Mouse (Mus musculus) ES-E14 (cell line): ENCODE measurements around the gene AI481877. TPM values are rescaled to one million over a fixed set of nuclear protein-coding genes. Genes with fewer than 3 reads are reported as not detected.

Experiments
- DNase-seq: peaks from one replicate; pipeline ENCODE4 v3.0.0-alpha.2; 2013; ENCODE audit warnings: low read depth, low spot score
- H3K27ac ChIP-seq: 2 replicates; pipeline ENCODE4 v1.5.1; 2012; ENCODE audit warnings: low read depth, mild to moderate bottlenecking, low read length, moderate library complexity, mixed read lengths; ENCODE audit not compliant: poor library complexity, insufficient read depth, severe bottlenecking
- H3K36me3 ChIP-seq: 2 replicates; pipeline ENCODE4 v1.6.1; 2012; ENCODE audit warnings: mild to moderate bottlenecking, low read length, moderate library complexity, mixed read lengths; ENCODE audit not compliant: control insufficient read depth, poor library complexity, insufficient read depth, severe bottlenecking
- H3K4me1 ChIP-seq, 2 experiments: fragments of 150-350 bp in 1 of 2; sonication (generic) in 1 of 2; 2 replicates each; pipeline ENCODE4 v1.6.1; 2012; ENCODE audit warnings: low read length in 2 of 2, mild to moderate bottlenecking in 1 of 2, mixed read lengths in 1 of 2; ENCODE audit not compliant: control insufficient read depth in 2 of 2, insufficient read depth in 2 of 2, poor library complexity in 1 of 2
- H3K4me3 ChIP-seq, 2 experiments: fragments of 150-350 bp in 1 of 2; sonication (generic) in 1 of 2; 2 replicates each; pipeline ENCODE4 v1.5.1; 2012; ENCODE audit warnings: low read length in 2 of 2, low read depth in 1 of 2, mild to moderate bottlenecking in 1 of 2, mixed read lengths in 1 of 2; ENCODE audit not compliant: insufficient read depth in 1 of 2, poor library complexity in 1 of 2, severe bottlenecking in 1 of 2
- H3K9ac ChIP-seq: 2 replicates; pipeline ENCODE4 v1.6.1; 2012; ENCODE audit warnings: low read depth, mild to moderate bottlenecking, low read length, mixed read lengths; ENCODE audit not compliant: poor library complexity, insufficient read depth, severe bottlenecking
- H3K9me3 ChIP-seq: fragments of 150-350 bp; sonication (generic); 2 replicates; pipeline ENCODE4 v1.6.1; 2012; ENCODE audit warnings: low read depth, mild to moderate bottlenecking, low read length; ENCODE audit not compliant: control insufficient read depth, insufficient read depth
- CHD2 ChIP-seq: IDR thresholded peaks from 2 replicates; pipeline ENCODE4 v1.6.1; 2014; ENCODE audit warnings: mild to moderate bottlenecking, low read depth, low read length, inconsistent platforms
- HCFC1 ChIP-seq: IDR thresholded peaks from 2 replicates; pipeline ENCODE4 v1.6.1; 2012; ENCODE audit warnings: low read length, inconsistent platforms, borderline replicate concordance; ENCODE audit not compliant: insufficient read depth
- MAFK ChIP-seq: IDR thresholded peaks from 2 replicates; pipeline ENCODE4 v1.6.1; 2014; ENCODE audit warnings: mild to moderate bottlenecking, low read depth, low read length, inconsistent platforms; ENCODE audit not compliant: insufficient read depth
- ZC3H11A ChIP-seq: IDR thresholded peaks from 2 replicates; pipeline ENCODE4 v1.6.1; 2012; ENCODE audit warnings: low read depth, mild to moderate bottlenecking, inconsistent platforms, low read length, borderline replicate concordance
- ZNF384 ChIP-seq: IDR thresholded peaks from 2 replicates; pipeline ENCODE4 v1.6.1; 2012; ENCODE audit warnings: low read depth, low read length, inconsistent platforms
- in situ Hi-C, 2 experiments: fragments of 600-800 bp; cut with MboI; formaldehyde crosslinking; loops; one replicate each; pipeline ENCODE4 v1.15.1; 2025; ENCODE audit warnings: low sequenced_read_pairs in 2 of 2, inconsistent platforms in 1 of 2; ENCODE audit not compliant: unreplicated experiment in 2 of 2
- total RNA-seq: library from RNA; depleted of rRNA; stranded (reverse); fragments of 300-350 nt; gene quantifications from 2 replicates; pipeline ENCODE4 v1.2.3, GENCODE M21; 2012

AI481877 gene
- total RNA-seq, 1 experiment, result 0.98 TPM

DNA sequence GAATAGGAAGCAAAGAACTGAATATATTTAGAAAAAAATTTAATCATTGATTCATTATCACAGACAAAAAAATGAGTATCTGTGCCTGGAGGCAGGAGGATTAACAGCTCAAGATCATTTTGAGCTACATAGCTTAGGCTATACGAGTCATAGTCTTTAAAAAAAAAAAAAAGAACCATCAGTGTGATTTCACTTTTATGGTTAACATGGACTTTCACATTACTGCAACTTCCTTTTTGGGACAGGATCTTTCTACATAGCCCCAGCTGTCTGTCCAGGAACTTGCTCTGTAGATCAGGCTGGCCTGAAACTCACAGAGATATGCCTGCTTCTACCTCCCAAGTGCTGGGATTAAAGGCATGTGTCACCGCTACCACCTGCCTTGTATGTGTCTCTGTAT lies 55.4 kb downstream of the AI481877 start:
- H3K27ac ChIP-seq, result no peak overlapping the region
- DNase-seq, result no peak
- no peak overlapping the region for H3K9ac ChIP-seq
- no peak for TF ChIP-seq HCFC1
- no peak for TF ChIP-seq CHD2
- TF ChIP-seq MAFK, result no peak
- no peak for TF ChIP-seq ZNF384
- TF ChIP-seq ZC3H11A, result no peak
- no peaks in the 10 kb centered on the region for H3K9me3 ChIP-seq
- in situ Hi-C loops, result loop anchor here (25.0 kb wide), 2 partner anchors 254 to 479 kb away; no protein-coding TSS in a partner anchor
- H3K4me1 ChIP-seq, result no peaks in the 10 kb centered on the region
- no peak overlapping the region for H3K4me3 ChIP-seq
- H3K36me3 ChIP-seq, result no peaks in the 10 kb centered on the region

DNA sequence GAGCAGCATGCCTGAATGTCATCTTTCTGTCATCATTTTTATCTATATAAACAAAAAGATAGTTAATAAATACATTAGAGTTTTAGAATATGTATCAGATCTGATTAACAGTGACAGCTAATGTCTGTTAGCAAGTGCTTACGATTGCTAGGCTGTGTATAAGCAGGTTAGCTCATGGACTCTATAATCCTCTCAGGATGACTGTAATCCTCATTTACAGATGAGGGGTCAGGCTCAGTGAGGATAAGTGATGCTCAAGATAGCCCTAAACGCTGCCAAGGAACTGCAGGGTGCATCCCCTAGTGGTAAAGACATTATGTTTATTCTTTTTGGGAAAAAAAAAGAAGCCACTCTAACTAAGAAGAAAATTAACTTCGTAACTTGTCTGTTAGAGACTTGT lies 69.5 kb downstream of the AI481877 start:
- no peak for DNase-seq
- Histone ChIP-seq H3K4me1 (no peaks in the 10 kb centered on the region), H3K9me3 (no peaks in the 10 kb centered on the region), H3K36me3 (no peaks in the 10 kb centered on the region), H3K4me3 (no peak overlapping the region), H3K9ac (no peak overlapping the region), H3K27ac (no peak overlapping the region)
- TF ChIP-seq ZNF384 (no peak), ZC3H11A (no peak), CHD2 (no peak), HCFC1 (no peak), MAFK (no peak)
- in situ Hi-C loops, result no loop called here

DNA sequence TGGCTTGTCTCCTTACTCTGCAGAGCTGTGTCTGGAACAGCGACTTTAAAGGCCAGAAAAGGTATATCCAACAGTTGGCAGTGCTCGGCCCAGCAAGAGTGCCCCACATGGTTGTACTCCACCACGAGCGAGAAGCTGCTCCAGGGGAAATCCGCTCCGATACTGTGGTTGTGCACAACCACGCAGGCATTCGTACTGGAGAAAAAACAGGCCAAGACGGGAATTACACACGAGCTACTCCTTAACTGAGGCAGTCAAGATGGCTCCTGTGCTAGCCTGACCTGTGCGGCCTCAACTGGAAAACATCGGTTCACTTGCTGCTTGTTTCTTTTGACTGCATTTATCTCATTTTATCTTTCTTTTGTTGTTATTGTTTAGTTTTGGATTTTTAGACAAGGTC lies 76.3 kb downstream of the AI481877 start:
- Histone ChIP-seq H3K27ac (no peak overlapping the region), H3K4me3 (no peak overlapping the region), H3K9ac (no peak overlapping the region), H3K4me1 (no peaks in the 10 kb centered on the region), H3K36me3 (no peaks in the 10 kb centered on the region), H3K9me3 (no peaks in the 10 kb centered on the region)
- TF ChIP-seq ZNF384, result no peak
- TF ChIP-seq ZC3H11A, result no peak
- no peak for TF ChIP-seq MAFK
- no peak for TF ChIP-seq HCFC1
- no peak for TF ChIP-seq CHD2
- in situ Hi-C loops, result no loop called here
- peak; percentile 21 for DNase-seq

DNA sequence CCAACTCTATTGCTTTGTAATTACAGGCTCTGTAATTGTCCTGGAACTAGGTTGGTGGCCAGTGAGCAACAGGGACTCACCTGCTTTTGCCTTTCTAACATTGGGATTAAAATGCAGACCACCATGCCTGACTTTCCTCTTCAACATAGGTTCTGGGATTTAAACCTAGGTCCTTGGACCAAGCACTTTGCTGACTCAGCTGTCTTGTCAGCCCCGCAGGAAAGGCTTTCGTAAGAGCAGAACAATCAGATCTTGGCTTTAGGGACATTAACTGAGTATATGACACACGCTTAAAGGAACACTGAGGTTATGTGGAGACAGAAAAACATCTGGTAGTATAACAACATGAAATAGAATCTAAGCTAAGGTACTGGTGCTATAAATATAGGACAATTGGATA lies 80.9 kb downstream of the AI481877 start:
- in situ Hi-C loops, result no loop called here
- Histone ChIP-seq H3K27ac (no peak overlapping the region), H3K4me1 (no peaks in the 10 kb centered on the region), H3K9ac (no peak overlapping the region), H3K4me3 (no peak overlapping the region), H3K9me3 (no peaks in the 10 kb centered on the region), H3K36me3 (no peaks in the 10 kb centered on the region)
- TF ChIP-seq HCFC1 (no peak), MAFK (peak; percentile 89)
- no peak for DNase-seq

DNA sequence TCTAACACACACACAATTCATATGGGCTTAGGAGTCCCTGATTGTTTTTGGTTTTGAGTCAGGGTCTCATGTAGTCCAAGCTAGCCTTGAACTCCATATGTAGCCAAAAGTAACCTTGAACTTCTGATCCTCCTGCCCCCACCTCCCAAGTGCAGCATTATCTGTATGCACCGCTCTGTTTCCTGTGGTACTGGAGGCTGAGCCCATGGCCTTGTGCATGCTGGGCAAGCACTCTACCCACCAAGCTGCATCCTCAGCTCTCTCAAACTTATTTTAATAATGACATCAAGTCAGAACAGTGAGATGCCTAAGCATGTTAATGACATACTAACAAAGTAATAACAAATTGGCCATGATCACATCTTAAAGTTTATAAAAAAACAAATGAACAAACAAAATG lies 87.7 kb downstream of the AI481877 start:
- no peak for DNase-seq
- Histone ChIP-seq H3K9ac (no peak overlapping the region), H3K9me3 (no peaks in the 10 kb centered on the region), H3K4me3 (no peak overlapping the region), H3K27ac (no peak overlapping the region), H3K4me1 (peaks cover 0 to 3% of the 10 kb centered on the region in 2 experiments; a peak in 1 of 4 replicates), H3K36me3 (no peaks in the 10 kb centered on the region)
- no peak for TF ChIP-seq CHD2
- TF ChIP-seq MAFK, result no peak
- TF ChIP-seq ZNF384, result no peak
- no peak for TF ChIP-seq ZC3H11A
- TF ChIP-seq HCFC1, result no peak
- in situ Hi-C loops, result no loop called here
